Mouse (Mus musculus) cerebellum, adult 8-10 months (tissue): ENCODE measurements at regions not wholly inside any gene's neighbourhood (a gene's known extent, or its start where the extent isn't known, plus 50 kb on each side); places are given as distances from the start of the nearest gene placed in this dataset.

ENCODE experiments used
- DNase-seq: peaks from one replicate; pipeline ENCODE4 v3.0.0; 2022

- DNase-seq: no peak
Measured at GRCm38 (mm10) chr1:57032407-57032806, 54.0 kb upstream of the Satb2 start.

GRCm38 (mm10) chr1:57033244-57033643, 54.8 kb upstream of the Satb2 start:
- no peak for DNase-seq

- DNase-seq: no peak
Measured at GRCm38 (mm10) chr1:57034411-57034810, 56.0 kb upstream of the Satb2 start.

GRCm38 (mm10) chr1:57036382-57036781, 57.9 kb upstream of the Satb2 start:
- no peak for DNase-seq

GRCm38 (mm10) chr1:57040201-57040600, 61.8 kb upstream of the Satb2 start:
- DNase-seq: no peak

GRCm38 (mm10) chr1:57041578-57041977, 63.1 kb upstream of the Satb2 start:
- DNase-seq: no peak

GRCm38 (mm10) chr1:57053836-57054235, 75.4 kb upstream of the Satb2 start:
- DNase-seq: no peak

- no peak for DNase-seq
Measured at GRCm38 (mm10) chr1:57055976-57056375, 77.5 kb upstream of the Satb2 start.

GRCm38 (mm10) chr1:57059216-57059615, 80.8 kb upstream of the Satb2 start:
- no peak for DNase-seq

GRCm38 (mm10) chr1:57075221-57075620, 96.8 kb upstream of the Satb2 start:
- no peak for DNase-seq

GRCm38 (mm10) chr1:57076696-57077095, 98.2 kb upstream of the Satb2 start:
- no peak for DNase-seq

- DNase-seq: no peak
Measured at GRCm38 (mm10) chr1:57080306-57080705, 101.9 kb upstream of the Satb2 start.

GRCm38 (mm10) chr1:57083134-57083533, 104.7 kb upstream of the Satb2 start:
- DNase-seq: no peak

GRCm38 (mm10) chr1:57083540-57084083, 105.2 kb upstream of the Satb2 start:
- no peak for DNase-seq

GRCm38 (mm10) chr1:57095361-57096247, 117.2 kb upstream of the Satb2 start:
- DNase-seq: no peak

GRCm38 (mm10) chr1:57096248-57096600, 117.8 kb upstream of the Satb2 start:
- no peak for DNase-seq

GRCm38 (mm10) chr1:57096740-57097139, 118.3 kb upstream of the Satb2 start:
- DNase-seq: no peak

- no peak for DNase-seq
Measured at GRCm38 (mm10) chr1:57100614-57101013, 122.2 kb upstream of the Satb2 start.

GRCm38 (mm10) chr1:57107308-57107707, 128.9 kb upstream of the Satb2 start:
- no peak for DNase-seq

- no peak for DNase-seq
Measured at GRCm38 (mm10) chr1:57120678-57121077, 142.2 kb upstream of the Satb2 start.

GRCm38 (mm10) chr1:57144181-57144580, 165.7 kb upstream of the Satb2 start:
- no peak for DNase-seq

- DNase-seq: no peak
Measured at GRCm38 (mm10) chr1:57155869-57156268, 177.4 kb upstream of the Satb2 start.

GRCm38 (mm10) chr1:57164443-57164842, 186.0 kb upstream of the Satb2 start:
- no peak for DNase-seq

- no peak for DNase-seq
Measured at GRCm38 (mm10) chr1:57174289-57174890, 195.9 kb upstream of the Satb2 start.
